ENCODE assay signal across 17 mouse cellular contexts in the genomic region with DNA sequence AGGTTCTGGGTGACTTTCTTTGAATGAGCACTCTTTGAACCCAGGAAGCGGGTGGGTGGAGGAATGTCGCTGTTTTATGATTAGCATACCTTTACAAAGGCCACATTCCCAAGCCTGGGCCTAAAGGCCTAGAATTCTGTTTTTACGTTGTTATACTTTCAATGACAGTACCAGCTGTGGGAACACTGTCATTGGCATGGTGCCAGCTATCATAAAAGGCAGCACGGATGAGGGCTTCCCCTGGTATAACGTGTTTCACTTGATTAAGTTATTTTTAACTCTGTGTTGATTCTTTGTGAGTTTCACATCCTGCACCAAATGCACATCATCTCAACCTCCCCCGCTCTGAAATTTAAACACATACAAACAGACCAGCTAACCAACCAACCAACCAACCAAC. TPM values are rescaled to one million over a fixed set of nuclear protein-coding genes. Genes with fewer than 3 reads are reported as not detected.
A peak's percentile ranks its signal among the peaks of the same experiment; 100 is the strongest.
DNase-seq lines count a peak whose midpoint lies in the region; ATAC-seq and TF ChIP-seq lines count a peak whose summit lies in the region.
"Not testable (repeated sequence)": the region's sequence is repeated elsewhere in the genome, so short reads cannot be mapped to it uniquely, and the experiment has no call there.
"Had no signal": no experiment of that assay in that cellular context is flagged by ENCODE, and none has a peak within 500 bp of the region (broad histone marks: within the 10 kb centered on the region; RNA-seq: fewer than 3 reads in every experiment).

No protein-coding gene starts in this region.

- peaks cover 13% of the 10 kb centered on the region for H3K4me1 ChIP-seq in brown adipose tissue, adult 24 weeks (ENCODE audit: control insufficient read depth, insufficient read depth, insufficient read length, low read length)
- not testable (repeated sequence) for H3K4me1 ChIP-seq in kidney, postnatal 0 days (replicated peaks; ENCODE audit: insufficient read depth, low read length)

- not testable (repeated sequence) for TF ChIP-seq CTCF in kidney, postnatal 0 days (IDR thresholded peaks at IDR 0.05; ENCODE audit: low read depth)

- not testable (repeated sequence) for H3K27me3 ChIP-seq in kidney, postnatal 0 days (ENCODE audit: insufficient read depth, low read length)

- not testable (repeated sequence) for ATAC-seq in kidney, postnatal 0 days (replicated peaks; ENCODE audit: low FRiP score, low read depth)

- H3K4me2 ChIP-seq in kidney, postnatal 0 days (ENCODE audit: low read length): not testable (repeated sequence)

- WGBS in kidney, postnatal 0 days: 23% methylated on average over 4 of the region's 6 CpGs

- H3K27ac ChIP-seq in brown adipose tissue, adult 24 weeks (replicated peaks; ENCODE audit: low read depth, low read length): peak overlapping the region; percentile 95
- H3K27ac ChIP-seq in kidney, postnatal 0 days: not testable (repeated sequence)

- not testable (repeated sequence) for H3K4me3 ChIP-seq in brown adipose tissue, adult 24 weeks (ENCODE audit: insufficient read depth, low read depth, low read length); kidney, postnatal 0 days (replicated peaks; ENCODE audit: low read depth, low read length)

- H3K36me3 ChIP-seq in kidney, postnatal 0 days (ENCODE audit: insufficient read depth, low read length): not testable (repeated sequence)

- not testable (repeated sequence) for H3K9me3 ChIP-seq in kidney, postnatal 0 days (replicated peaks; ENCODE audit: low read length)

- H3K9ac ChIP-seq in kidney, postnatal 0 days (ENCODE audit: low read depth, low read length): not testable (repeated sequence)

- peak; percentile 22 for DNase-seq in ES-CJ7 (ENCODE audit: low read depth, low spot score)
- peak; percentile 91 for DNase-seq in heart, adult 11 months
- peak; percentile 29 for DNase-seq in kidney, postnatal 0 days (ENCODE audit: low spot score)
- peak; percentile 24 for DNase-seq in lung, postnatal 25 days (ENCODE audit: low spot score)
- DNase-seq in spleen, adult 12 weeks (ENCODE audit: low spot score): peak; percentile 32
- DNase-seq in thymus, postnatal 0 days (ENCODE audit: low spot score): peak; percentile 53

RNA-seq across cellular contexts. Expression of a gene that starts 4.6 kb away (rescaled TPM):
- 31.9 and 39.0 TPM in 2 replicates for polyA plus RNA-seq in brown adipose tissue, adult 24 weeks (2012; ENCODE audit: insufficient read depth, insufficient read length, missing spikeins)
- polyA plus RNA-seq in kidney, postnatal 0 days (2015; fragmentation: Nextera tagmentation; extraction: Ambion mirVana): 33.5 and 38.7 TPM in 2 replicates
- 77.1 and 80.9 TPM in 2 replicates for polyA plus RNA-seq in thymus, postnatal 0 days (2015; fragmentation: Nextera tagmentation; extraction: Ambion mirVana)

RNA-seq across cellular contexts. Expression of a gene that starts 49.9 kb away (rescaled TPM):
- polyA plus RNA-seq in brown adipose tissue, adult 24 weeks (2012; ENCODE audit: insufficient read depth, insufficient read length, missing spikeins): not detected in 2 replicates
- not detected in 2 replicates for polyA plus RNA-seq in kidney, postnatal 0 days (2015; fragmentation: Nextera tagmentation; extraction: Ambion mirVana)
- not detected in 2 replicates for polyA plus RNA-seq in thymus, postnatal 0 days (2015; fragmentation: Nextera tagmentation; extraction: Ambion mirVana)
- polyA plus RNA-seq: adrenal gland, adult 2 months; embryonic facial prominence, embryonic 10.5 days; erythroblast, embryonic 14.5 days; forebrain, embryonic 15.5 days; heart, embryonic 16.5 days; hindbrain, embryonic 13.5 days; intestine, embryonic 16.5 days; kidney, embryonic 15.5 days; midbrain, embryonic 15.5 days; neural tube, embryonic 11.5 days had no signal

RNA-seq across cellular contexts. Expression of a gene that starts 50.6 kb away (rescaled TPM):
- polyA plus RNA-seq in brown adipose tissue, adult 24 weeks (2012; ENCODE audit: insufficient read depth, insufficient read length, missing spikeins): 11.6 and 12.2 TPM in 2 replicates
- 165 and 182 TPM in 2 replicates for polyA plus RNA-seq in kidney, postnatal 0 days (2015; fragmentation: Nextera tagmentation; extraction: Ambion mirVana)
- polyA plus RNA-seq in thymus, postnatal 0 days (2015; fragmentation: Nextera tagmentation; extraction: Ambion mirVana): 8.6 and 9.5 TPM in 2 replicates
- polyA plus RNA-seq: erythroblast, embryonic 14.5 days had no signal

RNA-seq across cellular contexts. Expression of a gene that starts 54.4 kb away (rescaled TPM):
- 10.1 and 19.7 TPM in 2 replicates for polyA plus RNA-seq in brown adipose tissue, adult 24 weeks (2012; ENCODE audit: insufficient read depth, insufficient read length, missing spikeins)
- 53.3 and 54.3 TPM in 2 replicates for polyA plus RNA-seq in kidney, postnatal 0 days (2015; fragmentation: Nextera tagmentation; extraction: Ambion mirVana)
- polyA plus RNA-seq in thymus, postnatal 0 days (2015; fragmentation: Nextera tagmentation; extraction: Ambion mirVana): 33.6 and 44.3 TPM in 2 replicates

Comparison
In these comparisons a context has a peak if more than half of its experiments do, and no peak if none do; other contexts are left out.
1. DNase-seq: peak in every context shown above with its lines; median percentile 91 in heart, adult 11 months; 53 in thymus, postnatal 0 days; 32 in spleen, adult 12 weeks; 29 in kidney, postnatal 0 days; 24 in lung, postnatal 25 days; 22 in ES-CJ7.
2. RNA of a gene that starts 50.6 kb away (polyA plus RNA-seq): 165 to 182 TPM in kidney, postnatal 0 days; 11.6 to 12.2 TPM in brown adipose tissue, adult 24 weeks and 8.6 to 9.5 TPM in thymus, postnatal 0 days; every median in the first group is over 10 times any median in the second.